Mouse (Mus musculus) ES-Bruce4 (cell line): ENCODE measurements at regions not wholly inside any gene's neighbourhood (a gene's known extent, or its start where the extent isn't known, plus 50 kb on each side); places are given as distances from the start of the nearest gene placed in this dataset.

Experiments used
- CTCF ChIP-seq: IDR thresholded peaks from one replicate; pipeline ENCODE4 v1.8.1; 2011; ENCODE audit warnings: low read depth, low read length
- POLR2A ChIP-seq: IDR thresholded peaks from one replicate; pipeline ENCODE4 v1.8.1; 2011; ENCODE audit warnings: low read length; ENCODE audit not compliant: insufficient read depth

DNA sequence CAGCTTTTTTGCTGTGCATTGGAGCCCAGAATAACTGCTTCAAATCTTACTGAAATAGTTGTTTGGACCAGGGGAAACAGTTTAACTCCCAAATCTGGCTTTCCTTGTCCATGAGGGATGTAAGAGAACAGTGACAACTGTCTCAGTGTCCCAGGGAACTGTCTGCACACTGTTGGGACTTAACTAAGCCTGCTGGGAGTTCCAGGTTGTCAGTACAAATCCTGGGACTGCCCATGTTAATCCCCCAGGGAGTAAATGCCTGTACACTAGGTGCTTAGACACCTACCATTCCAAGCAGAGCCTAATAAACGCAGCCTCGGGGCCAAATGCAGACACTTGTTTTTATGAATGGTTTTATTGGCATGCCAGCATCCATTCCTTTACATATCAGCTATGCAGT, 78.4 kb upstream of the Msx1 start:
- TF ChIP-seq POLR2A (no peak), CTCF (no peak)
